Mouse (Mus musculus): ENCODE results near the gene Gimap3. TPM values are rescaled to one million over a fixed set of nuclear protein-coding genes. Genes with fewer than 3 reads are reported as not detected.

Gimap3 gene
- polyA plus RNA-seq, 1 experiment from 2014 or later: 0.11 TPM

DNA sequence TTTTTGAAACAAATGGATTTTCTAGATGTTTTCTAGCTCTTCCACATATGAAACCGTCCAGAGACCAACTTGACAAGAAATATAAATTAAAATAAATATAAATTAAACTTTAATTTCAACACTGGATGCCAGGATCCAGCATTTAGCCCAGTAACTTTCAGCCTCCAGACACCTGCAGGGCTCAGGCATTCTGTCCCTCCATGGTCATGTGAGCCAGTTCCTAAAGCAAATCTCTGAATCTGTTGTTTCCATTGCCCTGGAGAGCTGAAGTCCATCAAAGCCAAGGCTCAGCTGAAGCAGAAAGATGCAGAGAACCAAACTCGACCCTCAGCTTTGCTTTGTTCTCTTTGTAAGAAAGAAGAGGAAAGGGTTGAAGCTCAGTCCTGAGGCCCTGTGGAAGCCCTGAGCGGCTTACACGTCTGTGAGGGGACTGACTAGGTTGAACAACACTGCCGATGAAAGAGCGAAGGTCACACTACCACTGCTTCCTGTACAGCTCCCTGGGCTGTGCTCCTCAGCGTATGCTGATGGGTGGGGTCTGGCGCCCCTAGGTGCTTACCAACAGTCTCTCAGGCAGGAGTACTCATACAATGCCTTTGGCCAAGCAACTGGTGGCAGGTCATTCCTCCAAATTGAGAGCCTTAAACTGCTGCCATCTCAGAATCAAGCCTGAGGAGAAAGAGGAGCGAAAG lies 2.3 kb downstream of the Gimap3 start:
- DNase-seq (ENCODE audit: low spot score): no peak

DNA sequence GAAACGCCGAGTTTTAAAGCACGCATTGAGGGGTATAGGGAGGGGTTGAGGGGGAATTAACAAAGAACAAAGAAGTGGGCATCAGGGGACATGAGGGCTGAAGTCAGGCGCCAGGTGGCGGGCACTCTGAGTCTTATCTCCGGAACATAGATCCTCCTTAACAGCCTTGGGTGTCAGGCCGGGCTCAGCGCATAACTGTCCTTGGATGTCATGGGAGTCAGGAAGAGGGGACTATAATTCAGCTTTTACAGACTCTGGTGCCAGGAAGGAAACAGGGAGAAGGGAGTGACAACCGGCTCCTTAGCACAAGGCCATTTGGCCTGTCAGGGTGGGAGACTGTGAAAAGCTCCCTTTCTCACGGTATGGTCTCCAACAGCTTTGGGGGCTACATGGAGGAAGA lies 6.2 kb downstream of the Gimap3 start:
- Histone ChIP-seq H3K4me3 (no peak overlapping the region), H3K27me3 (ENCODE audit: insufficient read depth, poor library complexity, severe bottlenecking) (no peaks in the 10 kb centered on the region), H3K9me3 (no peaks in the 10 kb centered on the region), H3K4me1 (no peaks in the 10 kb centered on the region), H3K27ac (no peak overlapping the region), H3K36me3 (no peaks in the 10 kb centered on the region)
- DNase-seq (ENCODE audit: low spot score): peak; percentile 39
- WGBS: 90% methylated on average over 10 of the region's 10 CpGs

More for the DNA sequence above, 2.3 kb downstream of the Gimap3 start:
- H3K4me1 ChIP-seq: no peaks in the 10 kb centered on the region
- no peaks in the 10 kb centered on the region for H3K9me3 ChIP-seq
- H3K27ac ChIP-seq: no peak overlapping the region
- no peak overlapping the region for H3K4me3 ChIP-seq
- H3K27me3 ChIP-seq (ENCODE audit: insufficient read depth, poor library complexity, severe bottlenecking): no peaks in the 10 kb centered on the region
- H3K36me3 ChIP-seq: no peaks in the 10 kb centered on the region
- 61% methylated on average over 9 of the region's 9 CpGs for WGBS

DNA sequence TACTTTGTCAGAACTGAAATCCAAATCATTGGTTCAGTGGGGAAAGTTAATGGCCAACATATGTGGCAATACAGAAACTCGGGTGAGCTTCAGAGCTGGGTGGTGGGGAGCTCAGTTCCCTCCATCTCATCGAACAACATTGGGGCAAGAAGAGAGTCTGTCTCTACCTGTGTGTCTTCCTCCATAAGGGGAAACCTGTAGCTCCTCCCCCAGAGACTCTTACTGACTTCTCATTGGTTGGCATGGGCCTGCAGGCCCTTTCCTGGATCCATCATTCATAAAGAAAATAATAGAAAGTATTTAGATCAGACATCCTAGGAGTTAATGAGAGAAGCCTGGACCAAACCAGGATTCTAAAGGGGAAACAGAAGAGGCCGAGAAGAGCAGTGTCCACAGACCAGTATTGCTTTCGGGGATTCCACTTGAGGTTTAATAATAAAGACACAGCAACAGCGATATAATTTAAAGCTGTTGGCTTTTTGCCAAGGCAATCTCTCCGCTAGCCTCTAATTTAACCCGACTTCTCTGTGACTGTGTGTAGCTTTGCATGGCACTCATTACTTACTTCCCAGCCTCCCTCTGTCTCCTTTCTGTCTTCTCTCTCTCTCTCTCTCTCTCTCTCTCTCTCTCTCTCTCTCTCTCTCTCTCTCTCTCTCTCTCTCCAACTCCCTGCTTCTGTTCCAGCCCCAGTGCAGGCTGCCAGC lies 6.9 kb downstream of the Gimap3 start:
- Histone ChIP-seq H3K4me3 (no peak overlapping the region), H3K9me3 (no peaks in the 10 kb centered on the region), H3K4me1 (no peaks in the 10 kb centered on the region), H3K27me3 (ENCODE audit: insufficient read depth, poor library complexity, severe bottlenecking) (no peaks in the 10 kb centered on the region), H3K27ac (no peak overlapping the region), H3K36me3 (no peaks in the 10 kb centered on the region)
- peak; percentile 47 for DNase-seq (ENCODE audit: low spot score)
- WGBS: 91% methylated on average over 7 of the region's 7 CpGs

DNA sequence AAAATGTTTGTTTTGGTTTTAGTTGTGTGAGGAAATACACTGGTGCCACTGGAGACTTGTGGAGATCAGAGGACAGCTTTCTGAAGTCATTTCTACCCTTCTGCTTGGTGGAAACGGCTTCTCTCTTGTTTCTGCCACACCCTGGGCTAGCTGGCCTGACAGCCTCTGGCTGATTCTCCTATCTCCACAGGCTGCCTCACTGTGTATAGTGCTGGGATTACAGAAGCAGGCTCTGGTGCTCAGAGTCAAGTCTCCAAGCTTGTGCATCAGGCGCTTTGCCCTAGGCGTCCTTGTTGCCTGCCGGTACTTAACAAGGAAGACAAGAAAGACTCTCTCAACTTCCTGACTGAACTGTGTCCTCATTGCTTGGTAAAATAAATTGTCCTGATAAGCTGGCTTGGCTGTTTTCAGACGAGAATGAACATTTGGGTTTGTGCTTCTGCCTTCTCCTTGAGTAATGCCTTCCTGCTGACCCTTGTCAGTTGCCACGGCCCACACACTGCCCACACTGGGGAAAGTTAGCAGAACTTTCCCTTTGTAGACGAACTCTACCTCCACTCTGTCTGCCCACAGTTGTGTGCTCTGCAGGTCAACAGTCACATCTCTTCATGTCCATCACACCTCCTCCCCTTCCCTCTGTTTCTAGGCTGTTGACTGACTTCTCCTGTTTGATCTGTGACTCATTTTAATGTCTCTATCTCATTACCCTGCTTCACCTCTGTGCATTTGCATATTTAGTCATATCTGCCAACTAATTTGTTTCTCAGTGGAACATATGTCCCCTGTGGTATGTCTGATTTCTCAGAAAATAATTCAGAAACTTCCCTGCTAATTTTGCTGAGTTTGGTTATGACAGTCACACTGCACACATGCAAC lies 23.3 kb downstream of the Gimap3 start:
- peaks cover 30% of the 10 kb centered on the region for H3K27me3 ChIP-seq (ENCODE audit: insufficient read depth, poor library complexity, severe bottlenecking)
- peaks cover 6% of the 10 kb centered on the region; the same call in 1 of the 2 replicates for H3K36me3 ChIP-seq
- H3K4me1 ChIP-seq: peaks cover 15% of the 10 kb centered on the region
- no peak overlapping the region; the same call in 1 of the 2 replicates for H3K27ac ChIP-seq
- WGBS: 50% methylated on average over 7 of the region's 7 CpGs
- peak; percentile 46 for DNase-seq (ENCODE audit: low spot score)
- H3K4me3 ChIP-seq: no peak overlapping the region
- H3K9me3 ChIP-seq: no peaks in the 10 kb centered on the region

DNA sequence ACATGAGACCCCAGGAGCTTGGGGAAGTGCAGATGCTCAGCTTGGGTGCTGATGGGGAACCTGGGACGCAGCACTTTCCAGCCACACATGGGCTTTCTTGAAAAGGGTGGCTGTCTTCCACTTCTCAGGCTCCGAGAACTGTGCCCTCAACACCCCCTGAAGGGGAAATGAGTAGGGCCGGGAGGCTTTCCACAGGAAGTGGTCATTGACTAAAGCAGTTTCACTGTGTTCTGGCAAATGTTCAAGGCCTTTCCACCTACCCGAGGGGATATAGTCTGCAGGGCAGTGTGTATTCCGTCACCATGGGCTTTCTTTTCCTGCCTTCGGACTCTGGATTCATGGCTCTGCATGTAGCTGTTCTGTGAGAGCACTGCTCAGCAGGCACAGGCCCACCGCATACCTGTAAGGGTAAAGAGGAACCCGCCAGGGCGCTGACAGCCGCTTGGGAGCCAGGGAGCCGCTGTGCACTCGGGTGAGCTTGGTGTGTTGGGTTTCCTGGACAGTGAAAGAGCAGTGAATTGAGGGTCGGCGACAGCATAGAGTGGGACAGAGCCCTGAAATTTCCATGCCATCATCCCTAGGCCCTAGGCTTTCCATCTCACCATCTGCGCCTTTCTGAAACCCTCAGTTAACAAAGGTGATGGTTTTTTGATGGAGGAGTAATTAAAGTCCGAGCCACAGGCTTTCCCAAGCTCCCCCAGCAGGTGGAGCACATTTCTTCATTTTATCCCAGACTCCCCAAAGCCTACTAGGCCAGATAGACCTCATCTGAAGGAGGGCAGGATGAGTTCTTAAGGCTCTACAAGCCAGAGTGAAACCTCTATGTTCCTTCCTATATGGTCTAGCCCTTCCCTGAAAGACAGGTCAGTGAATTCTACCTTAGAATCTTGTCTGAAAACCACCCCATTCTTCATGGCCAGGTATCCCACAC lies 24.4 kb downstream of the Gimap3 start, which contains the start of gene Gimap5:
Gene Gimap5 (plus strand): TSS at position 239 of the 931 bp plus-strand sequence.
- peak; percentile 74 for DNase-seq (ENCODE audit: low spot score)
- Histone ChIP-seq H3K36me3 (peaks cover 6% of the 10 kb centered on the region; the same call in 1 of the 2 replicates), H3K9me3 (no peaks in the 10 kb centered on the region), H3K27ac (peak within 1 kb of the TSS; percentile 71), H3K27me3 (ENCODE audit: insufficient read depth, poor library complexity, severe bottlenecking) (peaks cover 41% of the 10 kb centered on the region), H3K4me1 (peaks cover 25% of the 10 kb centered on the region), H3K4me3 (peak within 1 kb of the TSS; percentile 31; the same call in 1 of the 2 replicates)
- 42% methylated on average over 16 of the region's 16 CpGs for WGBS

DNA sequence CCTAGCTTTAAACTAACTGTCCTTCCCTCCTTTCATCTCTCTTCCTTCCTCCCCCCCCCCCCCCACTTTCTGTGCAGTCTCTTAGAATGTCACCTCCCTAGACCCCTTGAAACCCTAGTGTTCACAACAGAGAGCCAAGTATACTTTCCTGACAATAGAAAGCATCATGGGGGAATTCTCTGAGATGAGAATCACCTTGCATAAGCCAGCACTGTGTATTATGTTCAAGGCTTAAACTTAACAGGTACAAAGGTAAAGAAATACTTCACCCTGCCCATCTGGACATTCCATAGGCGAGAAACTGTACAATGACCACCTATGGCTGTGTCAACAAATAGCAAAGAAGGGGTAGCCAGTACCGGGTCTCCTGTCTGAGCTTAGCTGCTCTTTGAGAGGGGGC lies 25.2 kb downstream of the Gimap3 start:
- H3K27me3 ChIP-seq (ENCODE audit: insufficient read depth, poor library complexity, severe bottlenecking): peaks cover 47% of the 10 kb centered on the region
- no peaks in the 10 kb centered on the region for H3K9me3 ChIP-seq
- 0 out of 2 replicates have a peak overlapping the region, but pooled peaks have one; percentile 59 for H3K27ac ChIP-seq
- DNase-seq (ENCODE audit: low spot score): peak; percentile 38
- H3K4me1 ChIP-seq: peaks cover 26% of the 10 kb centered on the region
- peaks cover 6% of the 10 kb centered on the region; the same call in 1 of the 2 replicates for H3K36me3 ChIP-seq
- 67% methylated on average over 2 of the region's 2 CpGs for WGBS
- no peak overlapping the region for H3K4me3 ChIP-seq

DNA sequence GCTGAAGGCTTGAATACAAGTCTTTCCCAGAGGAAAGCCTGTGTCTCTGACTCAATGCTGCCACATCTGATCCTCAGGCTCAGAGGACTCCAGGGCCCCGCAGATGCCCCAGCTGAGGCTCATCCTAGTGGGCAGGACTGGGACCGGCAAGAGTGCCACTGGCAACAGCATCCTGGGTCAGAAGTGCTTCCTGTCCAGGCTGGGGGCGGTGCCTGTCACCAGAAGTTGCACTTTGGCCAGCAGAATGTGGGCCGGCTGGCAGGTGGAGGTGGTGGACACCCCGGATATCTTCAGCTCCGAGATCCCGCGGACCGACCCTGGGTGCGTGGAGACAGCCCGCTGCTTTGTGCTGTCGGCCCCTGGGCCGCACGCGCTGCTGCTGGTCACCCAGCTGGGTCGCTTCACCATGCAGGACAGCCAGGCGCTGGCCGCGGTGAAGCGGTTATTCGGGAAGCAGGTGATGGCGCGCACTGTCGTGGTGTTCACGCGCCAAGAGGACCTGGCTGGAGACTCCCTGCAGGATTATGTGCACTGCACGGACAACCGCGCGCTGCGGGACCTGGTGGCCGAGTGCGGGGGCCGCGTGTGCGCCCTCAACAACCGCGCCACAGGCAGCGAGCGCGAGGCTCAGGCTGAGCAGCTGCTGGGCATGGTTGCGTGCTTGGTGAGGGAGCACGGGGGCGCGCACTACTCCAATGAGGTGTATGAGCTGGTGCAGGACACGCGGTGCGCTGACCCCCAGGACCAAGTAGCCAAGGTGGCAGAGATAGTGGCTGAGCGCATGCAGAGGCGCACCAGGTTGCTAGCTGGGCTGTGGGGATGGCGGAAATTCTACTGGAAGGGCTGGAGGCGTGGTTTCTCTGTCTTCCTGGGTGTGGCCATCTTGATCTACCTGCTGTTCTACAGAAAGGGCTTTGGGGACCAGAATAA lies 28.0 kb downstream of the Gimap3 start:
- Histone ChIP-seq H3K27me3 (ENCODE audit: insufficient read depth, poor library complexity, severe bottlenecking) (peaks cover 47% of the 10 kb centered on the region), H3K36me3 (peaks cover 6% of the 10 kb centered on the region; the same call in 1 of the 2 replicates), H3K27ac (peak overlapping the region; percentile 50; the same call in 1 of the 2 replicates), H3K4me1 (peaks cover 26% of the 10 kb centered on the region), H3K9me3 (no peaks in the 10 kb centered on the region), H3K4me3 (peak overlapping the region; percentile 61)
- 9% methylated on average over 52 of the region's 52 CpGs for WGBS
- DNase-seq (ENCODE audit: low spot score): peak; percentile 75

DNA sequence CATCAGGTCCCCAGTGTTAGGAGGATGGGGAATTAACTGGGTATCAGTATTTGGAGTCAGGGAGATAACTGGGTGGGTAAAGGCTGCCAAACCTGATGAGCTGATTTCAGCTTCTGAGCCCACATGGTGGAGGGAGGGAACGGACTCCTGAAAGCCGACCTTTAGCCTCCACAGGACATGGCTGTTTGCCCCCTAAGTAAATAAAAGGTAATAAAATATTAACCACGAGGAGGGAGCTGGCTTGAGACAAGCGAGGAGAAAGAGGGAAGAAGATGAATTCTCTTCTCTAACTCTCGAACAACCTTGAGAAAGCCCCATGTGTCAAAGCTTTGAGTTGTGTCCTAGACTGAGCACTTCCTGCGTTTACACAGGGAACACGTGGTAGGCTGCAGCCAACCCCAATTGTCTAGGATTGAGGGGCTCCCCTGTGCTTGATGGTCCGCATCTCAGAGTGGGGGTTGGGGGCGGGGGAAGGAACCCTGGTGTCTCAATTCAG lies 28.9 kb downstream of the Gimap3 start:
- H3K27ac ChIP-seq: no peak overlapping the region
- WGBS: 34% methylated on average over 9 of the region's 9 CpGs

DNA sequence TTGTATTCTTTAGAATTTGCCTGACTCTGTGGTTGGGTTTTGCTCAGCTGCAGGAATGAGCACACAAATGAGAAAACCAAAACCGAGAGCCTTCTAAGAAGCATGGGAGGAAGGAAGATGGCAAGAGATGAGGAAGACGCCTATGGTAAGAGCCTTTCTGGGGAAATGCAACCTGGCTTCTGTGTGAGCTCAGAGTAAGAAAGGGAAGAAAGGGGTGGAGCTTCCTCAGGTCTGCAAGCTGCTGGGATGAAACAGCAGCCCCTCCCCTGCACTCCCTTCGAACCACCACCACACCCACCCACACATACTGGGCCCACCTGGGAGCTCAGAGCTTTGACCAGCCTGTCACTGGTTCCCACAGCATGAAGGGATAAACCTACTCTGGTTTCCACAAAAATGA lies 29.4 kb downstream of the Gimap3 start:
- no peaks in the 10 kb centered on the region for H3K9me3 ChIP-seq
- no peak overlapping the region for H3K4me3 ChIP-seq
- H3K27me3 ChIP-seq (ENCODE audit: insufficient read depth, poor library complexity, severe bottlenecking): peaks cover 47% of the 10 kb centered on the region
- no peak overlapping the region for H3K27ac ChIP-seq
- WGBS: 23% methylated on average over 3 of the region's 3 CpGs
- DNase-seq (ENCODE audit: low spot score): peak; percentile 58
- peaks cover 6% of the 10 kb centered on the region; the same call in 1 of the 2 replicates for H3K36me3 ChIP-seq
- H3K4me1 ChIP-seq: peaks cover 26% of the 10 kb centered on the region

More for the DNA sequence above, 28.9 kb downstream of the Gimap3 start:
- Histone ChIP-seq H3K4me3 (no peak overlapping the region), H3K9me3 (no peaks in the 10 kb centered on the region), H3K27me3 (ENCODE audit: insufficient read depth, poor library complexity, severe bottlenecking) (peaks cover 47% of the 10 kb centered on the region), H3K4me1 (peaks cover 26% of the 10 kb centered on the region), H3K36me3 (peaks cover 6% of the 10 kb centered on the region; the same call in 1 of the 2 replicates)
- DNase-seq (ENCODE audit: low spot score): peak; percentile 71

DNA sequence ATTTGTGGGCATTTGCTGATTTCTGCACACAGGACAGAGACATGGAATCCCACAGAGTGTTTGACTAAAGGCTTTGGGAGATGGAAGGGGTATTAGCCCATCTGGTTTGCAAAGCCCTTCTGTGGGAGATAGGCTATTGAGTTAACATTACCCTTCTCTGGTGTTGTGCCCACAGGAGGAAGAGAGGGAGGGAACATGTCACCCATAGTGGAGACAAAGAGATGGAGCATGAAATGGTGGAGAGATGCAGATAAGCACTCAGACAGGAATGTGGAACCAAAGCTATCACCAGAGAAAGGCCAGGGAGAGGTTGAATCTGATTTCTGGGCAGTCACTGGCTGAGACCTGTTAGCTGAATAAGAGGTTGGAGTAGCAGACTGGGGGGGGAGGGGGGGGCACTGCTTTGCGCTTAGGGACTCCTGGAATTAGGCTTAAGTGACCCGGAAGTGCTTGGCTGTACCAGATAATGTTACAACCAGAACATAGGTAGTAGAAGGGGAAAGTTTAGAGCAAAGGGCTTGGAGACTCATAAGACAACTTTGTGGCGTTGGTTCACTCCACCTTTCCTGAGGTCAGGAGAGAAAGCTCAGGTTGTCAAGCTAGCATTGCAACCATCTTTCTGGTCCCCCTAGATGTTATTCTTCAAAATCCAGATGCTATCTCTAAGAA lies 30.0 kb downstream of the Gimap3 start:
- Histone ChIP-seq H3K36me3 (peaks cover 6% of the 10 kb centered on the region; the same call in 1 of the 2 replicates), H3K4me3 (0 out of 2 replicates have a peak overlapping the region, but pooled peaks have one; percentile 7), H3K9me3 (no peaks in the 10 kb centered on the region), H3K4me1 (peaks cover 19% of the 10 kb centered on the region), H3K27me3 (ENCODE audit: insufficient read depth, poor library complexity, severe bottlenecking) (peaks cover 41% of the 10 kb centered on the region), H3K27ac (no peak overlapping the region)
- DNase-seq (ENCODE audit: low spot score): peak; percentile 42
- 51% methylated on average over 3 of the region's 3 CpGs for WGBS

Measured in heart, embryonic 10.5 days (tissue).